Mouse (Mus musculus) lung, postnatal 0 days (tissue): ENCODE measurements around the gene Pou2f3. TPM values are rescaled to one million over a fixed set of nuclear protein-coding genes. Genes with fewer than 3 reads are reported as not detected.
A peak's percentile ranks its signal among the peaks of the same experiment; 100 is the strongest.

Experiments used
- ATAC-seq: fragments of 200-750 bp; cut with Nextera tagmentation; 2 replicates; pipeline ENCODE4 v1.8.0; 2017; ENCODE audit warnings: moderate library complexity
- DNase-seq: peaks from one replicate; pipeline ENCODE4 v3.0.0-alpha.2; 2016; ENCODE audit warnings: low spot score
- H3K27ac ChIP-seq: fragments of 300-500 bp; sonication (generic); 2 replicates; pipeline ENCODE4 v1.5.1; 2014; ENCODE audit warnings: antibody characterized with exemption, mild to moderate bottlenecking, low read length, mixed read lengths
- H3K27me3 ChIP-seq: fragments of 300-500 bp; sonication (generic); replicated peaks from 2 replicates; pipeline ENCODE4 v1.6.1; 2014; ENCODE audit warnings: low read length, mixed read lengths; ENCODE audit not compliant: insufficient read depth
- H3K36me3 ChIP-seq: fragments of 300-500 bp; sonication (generic); 2 replicates; pipeline ENCODE4 v1.6.1; 2014; ENCODE audit warnings: low read length, mixed read lengths; ENCODE audit not compliant: insufficient read depth
- H3K4me1 ChIP-seq: fragments of 300-500 bp; sonication (generic); 2 replicates; pipeline ENCODE4 v1.6.1; 2014; ENCODE audit warnings: antibody characterized with exemption, low read depth, low read length, mixed read lengths; ENCODE audit not compliant: insufficient read depth
- H3K4me2 ChIP-seq: fragments of 300-500 bp; sonication (generic); replicated peaks from 2 replicates; pipeline ENCODE4 v1.6.1; 2014; ENCODE audit warnings: low read depth, mild to moderate bottlenecking, low read length, moderate library complexity, mixed read lengths
- H3K4me3 ChIP-seq: fragments of 300-500 bp; sonication (generic); 2 replicates; pipeline ENCODE4 v1.5.1; 2014; ENCODE audit warnings: low read depth, low read length
- H3K9ac ChIP-seq: fragments of 300-500 bp; sonication (generic); replicated peaks from 2 replicates; pipeline ENCODE4 v1.6.1; 2014; ENCODE audit warnings: low read depth, mild to moderate bottlenecking
- H3K9me3 ChIP-seq: fragments of 300-500 bp; sonication (generic); 2 replicates; pipeline ENCODE4 v1.6.1; 2016; ENCODE audit warnings: low read length, mixed read lengths
- CTCF ChIP-seq: IDR thresholded peaks from 2 replicates; pipeline ENCODE4 v1.5.1; 2016; ENCODE audit warnings: antibody characterized with exemption, mild to moderate bottlenecking
- EP300 ChIP-seq: IDR thresholded peaks from 2 replicates; pipeline ENCODE4 v1.6.1; 2016; ENCODE audit warnings: antibody characterized with exemption, mild to moderate bottlenecking, control low read depth
- WGBS: fragments of 180-500 bp; shearing (Covaris S2); extraction: QIAGEN DNeasy Blood & Tissue Kit; methylation state at CpG from one replicate; pipeline ENCODE4 v1.1.7; 2014; 5-methylcytosine and 5-hydroxymethylcytosine counted together
- polyA plus RNA-seq: library from polyadenylated mRNA; unstranded; fragments of >200 nt; fragmentation: Nextera tagmentation; extraction: Ambion mirVana; gene quantifications from 2 replicates; pipeline ENCODE4 v1.2.1, GENCODE M21; 2015

The Pou2f3 gene
- polyA plus RNA-seq, 1 experiment from 2014 or later: 0.13 TPM

DNA sequence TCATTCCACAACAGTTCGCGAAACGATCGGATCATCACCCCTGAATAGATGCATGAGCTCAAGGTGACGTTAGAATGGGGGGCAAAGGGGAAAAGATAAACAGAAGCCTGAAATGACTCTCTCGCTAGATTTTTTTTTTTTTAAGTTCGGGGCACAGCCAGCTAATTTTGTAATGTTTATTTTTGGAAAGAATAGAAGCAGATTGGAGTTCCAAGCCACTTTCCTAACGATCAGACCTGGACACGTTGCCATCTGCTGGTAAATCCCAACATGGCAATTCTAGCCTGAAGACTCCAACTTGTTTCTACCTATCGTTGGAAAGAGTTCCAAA, 103.0 kb downstream of the Pou2f3 start, which contains the start of gene Arhgef12:
Gene Arhgef12, minus strand, starts transcription at position 53 of the 331 bp plus-strand sequence.
- peak within 1 kb of the TSS; percentile 87 for H3K9ac ChIP-seq
- peaks cover 6% of the 10 kb centered on the region; the same call in 1 of the 2 replicates for H3K4me1 ChIP-seq
- 14% methylated on average over 10 of the region's 10 CpGs for WGBS
- peak within 1 kb of the TSS; percentile 97 for H3K27ac ChIP-seq
- peak; percentile 77 for TF ChIP-seq CTCF
- TF ChIP-seq EP300: 0 out of 2 replicates have a peak, but pooled peaks have one; percentile 44
- peak within 1 kb of the TSS; percentile 78 for H3K4me2 ChIP-seq
- no peak for ATAC-seq
- no peaks in the 10 kb centered on the region for H3K9me3 ChIP-seq
- no peaks in the 10 kb centered on the region for H3K27me3 ChIP-seq
- peak; percentile 93 for DNase-seq
- peak within 1 kb of the TSS; percentile 95 for H3K4me3 ChIP-seq
- no peaks in the 10 kb centered on the region for H3K36me3 ChIP-seq

DNA sequence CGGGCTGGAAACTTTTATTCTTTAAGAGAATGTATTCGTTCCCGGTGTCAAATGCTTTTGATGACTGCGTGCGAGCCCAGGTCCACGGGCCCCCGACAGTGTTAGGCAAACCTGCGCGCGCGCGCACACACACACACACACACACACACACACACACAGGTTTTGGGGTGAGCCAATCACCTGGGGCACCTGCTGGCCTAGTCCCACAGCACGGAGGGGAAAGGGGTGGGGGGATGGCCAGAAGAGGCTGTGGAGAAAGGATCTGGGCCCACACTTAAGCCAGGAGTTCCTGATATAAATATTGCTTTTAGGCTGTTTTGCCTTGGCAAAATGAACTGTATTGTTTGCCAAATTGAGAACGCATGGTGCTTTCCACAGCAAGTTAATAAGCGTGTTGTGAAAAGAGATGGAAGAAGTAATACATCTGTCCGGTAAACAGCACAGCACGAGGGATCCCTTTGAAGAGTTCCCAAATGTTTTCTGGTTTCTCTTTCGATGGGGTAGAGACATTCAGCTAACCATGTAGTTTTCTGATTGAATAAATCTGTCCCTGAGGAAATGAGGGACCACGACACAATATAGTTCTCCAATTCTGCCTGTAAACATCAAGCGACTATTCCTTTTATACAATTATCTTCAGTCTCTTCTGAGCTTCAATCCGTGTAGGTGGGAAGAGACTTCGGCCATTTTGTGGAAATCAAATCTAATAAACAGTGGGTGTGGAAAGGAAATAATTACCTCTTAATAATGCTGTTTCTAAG, 103.6 kb downstream of the Pou2f3 start:
- no peak for TF ChIP-seq EP300
- TF ChIP-seq CTCF: no peak
- H3K9ac ChIP-seq: peak overlapping the region; percentile 87
- H3K27ac ChIP-seq: peak overlapping the region; percentile 97
- H3K4me1 ChIP-seq: peaks cover 6% of the 10 kb centered on the region; the same call in 1 of the 2 replicates
- no peaks in the 10 kb centered on the region for H3K27me3 ChIP-seq
- peak overlapping the region; percentile 95 for H3K4me3 ChIP-seq
- ATAC-seq: peak; percentile 3; the same call in 1 of the 2 replicates
- H3K9me3 ChIP-seq: no peaks in the 10 kb centered on the region
- no peaks in the 10 kb centered on the region for H3K36me3 ChIP-seq
- H3K4me2 ChIP-seq: peak overlapping the region; percentile 78
- DNase-seq: peak; percentile 63
- WGBS: 7% methylated on average over 22 of the region's 22 CpGs

DNA sequence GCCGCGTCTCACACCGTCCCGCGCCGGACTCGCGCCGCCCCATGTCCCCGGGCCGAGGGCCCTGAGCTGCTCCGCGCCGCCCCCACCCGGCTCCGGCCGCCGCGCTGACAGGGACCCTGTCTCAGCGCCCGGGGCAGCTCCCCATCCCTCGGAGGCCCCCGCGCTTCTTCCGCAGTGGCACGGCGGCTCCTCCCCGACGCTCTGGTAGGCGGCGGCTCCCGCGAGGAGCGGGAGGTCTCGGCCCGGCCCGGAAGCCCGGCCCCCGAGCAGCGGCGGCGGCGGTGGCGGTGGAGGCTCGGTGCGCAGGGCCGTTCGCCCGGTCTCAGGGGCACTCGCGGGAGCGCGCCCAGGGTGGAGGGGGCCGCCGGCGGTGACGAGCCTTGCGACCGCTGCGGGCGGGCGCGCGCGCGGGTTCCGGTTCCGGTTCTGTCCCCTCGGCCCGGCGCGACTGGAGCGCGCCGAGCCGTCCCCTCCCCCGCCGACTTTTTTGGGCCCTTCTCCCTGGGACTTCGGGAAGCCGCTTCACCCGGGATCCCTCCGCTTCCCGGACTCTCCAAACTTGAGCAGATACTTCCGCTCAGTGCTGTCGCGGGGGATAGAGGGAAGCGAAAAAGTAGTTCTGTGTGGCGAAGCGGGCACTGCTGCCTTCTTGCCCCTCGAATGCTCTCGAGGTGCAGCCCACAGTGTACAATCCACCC, 104.4 kb downstream of the Pou2f3 start:
- DNase-seq: peak; percentile 96
- Histone ChIP-seq H3K4me3 (peak overlapping the region; percentile 95), H3K9me3 (no peaks in the 10 kb centered on the region), H3K36me3 (no peaks in the 10 kb centered on the region), H3K27ac (peak overlapping the region; percentile 97), H3K4me2 (peak overlapping the region; percentile 78), H3K27me3 (no peaks in the 10 kb centered on the region), H3K4me1 (peaks cover 6% of the 10 kb centered on the region; the same call in 1 of the 2 replicates), H3K9ac (peak overlapping the region; percentile 87)
- peak; percentile 82 for ATAC-seq
- under 1% methylated on average over 41 of the region's 91 CpGs for WGBS
- TF ChIP-seq EP300 (peak; percentile 78), CTCF (no peak)

DNA sequence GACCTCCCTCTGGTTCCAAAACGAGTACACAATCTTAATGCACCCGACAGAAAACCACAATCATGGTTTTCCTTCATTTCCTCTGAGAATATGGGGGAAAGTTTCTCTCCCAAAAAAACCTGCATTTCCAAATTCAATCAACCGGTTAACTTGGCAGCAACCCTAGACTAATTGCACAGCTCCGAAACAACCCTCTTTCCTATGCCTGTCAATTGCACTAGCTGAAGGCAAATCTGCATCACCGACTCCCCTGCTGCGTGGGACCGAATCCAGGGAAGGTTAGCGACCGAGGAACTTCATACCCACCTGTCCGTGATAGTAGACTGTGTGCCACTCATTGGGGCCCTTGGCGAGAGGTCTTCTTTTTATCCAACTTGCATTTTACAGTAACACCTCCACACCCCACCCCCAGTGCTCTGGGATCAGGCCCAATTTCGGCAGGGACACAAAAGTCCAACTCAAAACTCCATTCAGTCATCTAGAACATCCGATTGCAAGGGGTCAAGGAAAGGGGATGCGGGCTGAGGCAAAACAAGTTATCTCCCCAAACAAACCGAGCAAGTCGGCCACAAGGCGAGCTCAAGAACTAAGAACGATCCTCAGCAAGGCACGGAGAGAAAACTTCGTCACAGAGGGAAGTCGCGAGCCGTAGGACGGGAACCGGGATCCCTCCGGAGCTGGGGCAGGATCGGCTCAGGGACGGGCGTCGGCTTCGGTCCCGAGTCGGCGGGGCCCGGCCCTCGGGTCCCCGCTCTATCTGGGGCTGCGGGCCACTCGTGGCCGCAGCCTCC, 105.1 kb downstream of the Pou2f3 start:
- TF ChIP-seq EP300 (no peak), CTCF (no peak)
- Histone ChIP-seq H3K36me3 (no peaks in the 10 kb centered on the region), H3K9ac (peak overlapping the region; percentile 87), H3K27me3 (no peaks in the 10 kb centered on the region), H3K9me3 (no peaks in the 10 kb centered on the region), H3K27ac (peak overlapping the region; percentile 97), H3K4me2 (peak overlapping the region; percentile 78), H3K4me3 (peak overlapping the region; percentile 95), H3K4me1 (peaks cover 6% of the 10 kb centered on the region; the same call in 1 of the 2 replicates)
- no peak for ATAC-seq
- WGBS: 2% methylated on average over 37 of the region's 40 CpGs
- peak; percentile 49 for DNase-seq

DNA sequence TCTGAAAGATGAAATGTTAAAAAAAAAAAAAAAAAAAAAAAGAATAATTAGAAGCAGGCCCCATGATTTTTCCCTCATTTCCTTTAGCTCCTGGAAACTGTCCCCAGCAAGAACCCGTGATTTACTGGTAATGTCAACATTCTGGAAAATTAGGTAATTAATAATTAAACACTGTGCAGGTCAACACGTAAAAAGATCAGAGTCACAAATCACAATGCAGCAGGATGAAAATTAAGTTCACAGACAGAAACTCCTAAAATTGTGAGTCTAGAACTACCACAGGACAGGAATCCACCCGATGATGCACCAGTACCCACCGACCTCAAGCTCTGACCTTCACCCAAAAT, 105.7 kb downstream of the Pou2f3 start:
- peaks cover 6% of the 10 kb centered on the region; the same call in 1 of the 2 replicates for H3K4me1 ChIP-seq
- peak overlapping the region; percentile 95 for H3K4me3 ChIP-seq
- peak overlapping the region; percentile 78 for H3K4me2 ChIP-seq
- no peaks in the 10 kb centered on the region for H3K36me3 ChIP-seq
- H3K9ac ChIP-seq: peak overlapping the region; percentile 87
- H3K27ac ChIP-seq: peak overlapping the region; percentile 97
- no peaks in the 10 kb centered on the region for H3K9me3 ChIP-seq
- ATAC-seq (no peak), DNase-seq (no peak)
- TF ChIP-seq EP300 (no peak), CTCF (no peak)
- 0% methylated on average over 4 of the region's 4 CpGs for WGBS
- H3K27me3 ChIP-seq: no peaks in the 10 kb centered on the region
